Mouse (Mus musculus) midbrain, postnatal 0 days (tissue): ENCODE measurements around the gene Rhoc. TPM values are rescaled to one million over a fixed set of nuclear protein-coding genes. Genes with fewer than 3 reads are reported as not detected.

ENCODE experiments used
- ATAC-seq: fragments of 200-750 bp; cut with Nextera tagmentation; 2 replicates; pipeline ENCODE4 v1.8.0; 2017; ENCODE audit warnings: moderate number of reproducible peaks, mild to moderate bottlenecking, moderate TSS enrichment, moderate library complexity; ENCODE audit not compliant: low FRiP score
- DNase-seq: peaks from one replicate; pipeline ENCODE4 v3.0.0-alpha.2; 2015; ENCODE audit warnings: low spot score
- H3K27ac ChIP-seq: fragments of 300-500 bp; sonication (generic); 2 replicates; pipeline ENCODE4 v1.5.1; 2014; ENCODE audit warnings: low read depth, mild to moderate bottlenecking, low read length, mixed read lengths
- H3K27me3 ChIP-seq: fragments of 300-500 bp; sonication (generic); 2 replicates; pipeline ENCODE4 v1.6.1; 2014; ENCODE audit warnings: low read length, control low read depth, mixed read lengths; ENCODE audit not compliant: insufficient read depth
- H3K36me3 ChIP-seq: fragments of 300-500 bp; sonication (generic); 2 replicates; pipeline ENCODE4 v1.6.1; 2014; ENCODE audit warnings: low read length, control low read depth, mixed read lengths; ENCODE audit not compliant: insufficient read depth
- H3K4me1 ChIP-seq: fragments of 300-500 bp; sonication (generic); 2 replicates; pipeline ENCODE4 v1.6.1; 2014; ENCODE audit warnings: mild to moderate bottlenecking, control low read depth, antibody characterized with exemption, low read length, mixed read lengths; ENCODE audit not compliant: insufficient read depth
- H3K4me2 ChIP-seq: fragments of 300-500 bp; sonication (generic); 2 replicates; pipeline ENCODE4 v1.6.1; 2014; ENCODE audit warnings: low read depth, mild to moderate bottlenecking, low read length, mixed read lengths; ENCODE audit not compliant: poor library complexity, severe bottlenecking
- H3K4me3 ChIP-seq: fragments of 300-500 bp; sonication (generic); 2 replicates; pipeline ENCODE4 v1.5.1; 2014; ENCODE audit warnings: low read depth, mild to moderate bottlenecking, low read length, moderate library complexity
- H3K9ac ChIP-seq: fragments of 300-500 bp; sonication (generic); replicated peaks from 2 replicates; pipeline ENCODE4 v1.6.1; 2014; ENCODE audit warnings: mild to moderate bottlenecking, low read length, moderate library complexity, mixed read lengths; ENCODE audit not compliant: poor library complexity, severe bottlenecking
- H3K9me3 ChIP-seq: fragments of 300-500 bp; sonication (generic); 2 replicates; pipeline ENCODE4 v1.6.1; 2016; ENCODE audit warnings: low read length, control low read depth
- CTCF ChIP-seq: IDR thresholded peaks from 2 replicates; pipeline ENCODE4 v1.5.1; 2016; ENCODE audit warnings: antibody characterized with exemption, mild to moderate bottlenecking
- WGBS: fragments of 180-500 bp; shearing (Covaris S2); extraction: QIAGEN DNeasy Blood & Tissue Kit; methylation state at CpG from one replicate; pipeline ENCODE4 v1.1.7; 2014; 5-methylcytosine and 5-hydroxymethylcytosine counted together
- polyA plus RNA-seq: library from polyadenylated mRNA; unstranded; fragments of >200 nt; fragmentation: Nextera tagmentation; extraction: Ambion mirVana; gene quantifications from 2 replicates; pipeline ENCODE4 v1.2.1, GENCODE M21; 2015
- total RNA-seq: library from RNA; depleted of rRNA; stranded (reverse); fragments of >200 nt; gene quantifications from 2 replicates; pipeline ENCODE4 v1.2.3, GENCODE M21; 2014

Gene Rhoc
- total and polyA plus RNA-seq, 2 experiments from 2014 or later, result 39.9 to 50.9 TPM

DNA sequence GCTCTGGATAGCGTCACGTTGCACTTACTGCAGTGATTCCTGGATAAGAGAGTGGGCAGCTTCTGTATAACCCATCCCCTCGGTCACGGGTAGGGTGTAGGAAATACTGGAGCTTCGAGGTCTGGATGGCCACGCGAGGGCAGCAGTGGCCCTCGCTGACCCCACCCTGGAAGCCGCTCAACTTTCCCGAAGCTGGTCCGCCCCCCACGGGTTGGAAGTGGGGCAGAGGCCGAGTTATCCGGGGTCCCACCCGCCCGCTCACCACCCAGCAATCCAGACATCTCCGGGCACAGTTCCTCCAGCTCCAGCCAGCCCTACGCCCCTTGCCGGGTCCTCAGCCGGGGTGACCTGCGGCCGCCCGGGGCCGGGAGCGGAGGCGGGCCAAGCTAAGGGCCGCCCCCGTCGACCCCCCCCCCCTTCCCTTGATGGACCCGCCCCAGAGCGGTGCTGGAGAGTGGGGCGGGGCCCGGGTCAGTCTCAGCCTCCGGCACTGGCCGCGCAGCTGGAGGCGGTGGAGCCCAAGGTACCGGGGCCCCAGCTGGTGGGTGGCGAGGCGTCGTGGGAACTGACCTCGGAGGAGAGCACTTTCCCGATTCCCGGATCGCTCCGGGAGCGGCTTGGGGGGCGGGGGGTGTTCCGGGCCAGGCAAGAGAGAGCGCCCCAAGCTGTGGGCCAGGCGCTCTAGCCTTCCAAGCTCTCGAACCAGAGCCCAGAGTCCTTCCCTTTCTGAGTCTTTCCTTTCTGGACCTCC is 561 bp downstream of the Rhoc start:
- Histone ChIP-seq H3K27me3 (peaks cover 28% of the 10 kb centered on the region; the same call in 1 of the 2 replicates), H3K36me3 (no peaks in the 10 kb centered on the region), H3K4me3 (peak overlapping the region; percentile 53), H3K4me1 (no peaks in the 10 kb centered on the region; the same call in 1 of the 2 replicates), H3K9ac (peak overlapping the region; percentile 55), H3K4me2 (peak overlapping the region; percentile 97), H3K27ac (0 out of 2 replicates have a peak overlapping the region, but pooled peaks have one; percentile 26), H3K9me3 (no peaks in the 10 kb centered on the region)
- under 1% methylated on average over 41 of the region's 52 CpGs for WGBS
- TF ChIP-seq CTCF, result peak; percentile 72
- peak; percentile 78 for ATAC-seq
- DNase-seq, result peak; percentile 78

DNA sequence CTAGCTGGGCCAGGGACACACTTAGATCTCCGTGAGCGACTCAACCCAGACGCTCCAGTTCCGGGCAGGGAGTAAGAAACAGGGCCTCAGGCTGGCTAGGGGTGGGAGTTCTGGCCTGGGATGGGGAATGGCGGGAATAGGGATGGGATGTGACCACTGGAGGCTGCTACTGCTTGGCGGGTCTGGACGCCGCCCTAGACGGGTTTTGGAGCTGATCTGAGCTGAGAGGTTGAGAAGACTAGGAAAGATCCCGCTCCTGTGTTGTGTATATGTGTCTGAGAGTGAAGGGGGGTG is 1.1 kb downstream of the Rhoc start:
- peaks cover 23% of the 10 kb centered on the region; the same call in 1 of the 2 replicates for H3K27me3 ChIP-seq
- DNase-seq (no peak), ATAC-seq (peak; percentile 20; the same call in 1 of the 2 replicates)
- peak overlapping the region; percentile 55 for H3K9ac ChIP-seq
- no peaks in the 10 kb centered on the region for H3K9me3 ChIP-seq
- WGBS, result 6% methylated on average over 10 of the region's 10 CpGs
- TF ChIP-seq CTCF, result no peak
- H3K4me3 ChIP-seq, result peak overlapping the region; percentile 53
- no peaks in the 10 kb centered on the region for H3K36me3 ChIP-seq
- H3K4me1 ChIP-seq, result no peaks in the 10 kb centered on the region; the same call in 1 of the 2 replicates
- peak overlapping the region; percentile 97 for H3K4me2 ChIP-seq
- H3K27ac ChIP-seq, result 0 out of 2 replicates have a peak overlapping the region, but pooled peaks have one; percentile 26

DNA sequence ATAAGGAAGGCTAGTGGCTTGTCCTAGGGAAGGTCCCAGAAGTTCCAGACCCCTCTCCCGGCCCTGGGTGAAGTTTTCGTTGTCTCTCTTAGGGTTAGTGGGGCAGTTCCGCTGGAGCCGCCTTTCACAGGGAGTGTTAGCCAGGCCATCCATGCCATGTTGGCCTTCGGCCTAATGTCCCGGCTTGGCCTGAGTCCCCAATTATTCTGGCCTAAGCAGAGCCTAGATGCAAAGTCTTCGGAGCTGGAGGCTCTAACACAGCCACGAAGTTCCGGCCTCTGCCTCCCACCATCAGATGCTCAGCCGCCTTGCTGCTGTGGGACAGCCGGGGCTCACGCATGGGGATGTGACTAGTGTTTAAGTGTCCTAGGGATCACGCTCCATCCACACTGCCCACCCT is 1.6 kb downstream of the Rhoc start:
- H3K27me3 ChIP-seq, result peaks cover 22% of the 10 kb centered on the region; the same call in 1 of the 2 replicates
- WGBS, result 40% methylated on average over 13 of the region's 13 CpGs
- peak; percentile 42 for DNase-seq
- ATAC-seq, result no peak
- peak overlapping the region; percentile 53 for H3K4me3 ChIP-seq
- no peaks in the 10 kb centered on the region for H3K9me3 ChIP-seq
- peak overlapping the region; percentile 97 for H3K4me2 ChIP-seq
- H3K27ac ChIP-seq, result 0 out of 2 replicates have a peak overlapping the region, but pooled peaks have one; percentile 26
- H3K36me3 ChIP-seq, result no peaks in the 10 kb centered on the region
- H3K4me1 ChIP-seq, result no peaks in the 10 kb centered on the region; the same call in 1 of the 2 replicates
- TF ChIP-seq CTCF, result no peak
- H3K9ac ChIP-seq, result 0 out of 2 replicates have a peak overlapping the region, but pooled peaks have one; percentile 0

DNA sequence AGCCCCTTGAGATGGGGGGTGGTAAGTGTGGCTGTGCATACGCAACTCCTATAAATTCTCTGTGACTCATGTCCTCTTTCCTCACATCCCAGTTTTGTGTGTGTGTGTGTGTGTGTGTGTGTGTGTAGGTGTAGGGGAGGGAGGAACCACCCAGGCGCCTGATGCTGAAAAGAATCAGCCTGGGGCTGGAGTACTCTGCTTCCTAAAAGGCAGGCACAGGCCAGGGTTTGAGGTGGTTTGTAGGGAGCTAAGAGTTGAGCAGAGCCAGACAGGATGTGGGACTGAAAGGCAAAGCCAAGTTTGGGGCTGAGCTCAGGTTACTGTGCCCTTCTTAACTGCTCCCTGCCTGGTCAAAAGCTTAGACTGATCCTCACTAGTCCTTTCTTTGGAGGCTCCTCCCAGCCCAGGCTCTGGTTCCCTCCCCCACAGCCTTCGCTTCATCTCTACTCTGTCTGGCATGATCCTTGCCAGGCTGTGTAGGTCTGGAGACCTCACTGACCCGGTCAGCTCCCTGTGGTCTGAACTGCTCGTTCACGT is 2.3 kb downstream of the Rhoc start:
- Histone ChIP-seq H3K27me3 (peaks cover 20% of the 10 kb centered on the region; the same call in 1 of the 2 replicates), H3K27ac (0 out of 2 replicates have a peak overlapping the region, but pooled peaks have one; percentile 0), H3K4me2 (peak overlapping the region; percentile 97), H3K36me3 (peaks cover 3% of the 10 kb centered on the region; the same call in 1 of the 2 replicates), H3K9me3 (no peaks in the 10 kb centered on the region), H3K4me3 (peak overlapping the region; percentile 53; the same call in 1 of the 2 replicates), H3K9ac (0 out of 2 replicates have a peak overlapping the region, but pooled peaks have one; percentile 14), H3K4me1 (no peaks in the 10 kb centered on the region; the same call in 1 of the 2 replicates)
- WGBS, result 40% methylated on average over 6 of the region's 6 CpGs
- TF ChIP-seq CTCF, result no peak
- 0 out of 2 replicates have a peak, but pooled peaks have one; percentile 1 for ATAC-seq
- no peak for DNase-seq

DNA sequence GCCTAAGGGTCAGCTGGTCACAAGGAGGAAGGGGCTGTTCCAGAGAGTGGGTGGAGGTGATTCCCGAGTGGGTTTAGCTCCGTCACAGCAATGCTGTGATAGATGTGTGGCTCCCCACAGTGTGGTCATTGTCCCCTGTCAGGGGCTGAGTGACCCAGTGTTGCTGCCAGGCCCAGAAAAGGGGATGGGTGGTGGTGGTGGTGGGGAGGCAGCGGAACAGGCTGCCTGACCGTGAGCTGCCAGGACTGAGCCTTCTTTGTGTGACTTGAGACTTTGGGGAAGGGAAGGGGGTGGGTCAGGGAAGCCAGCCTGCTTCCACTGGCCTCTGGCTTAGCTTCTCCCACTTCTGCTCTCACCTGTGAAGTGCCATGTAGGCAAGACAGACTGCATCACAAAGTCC is 2.8 kb downstream of the Rhoc start:
- no peak for DNase-seq
- Histone ChIP-seq H3K27ac (0 out of 2 replicates have a peak overlapping the region, but pooled peaks have one; percentile 0), H3K36me3 (peaks cover 7% of the 10 kb centered on the region; the same call in 1 of the 2 replicates), H3K9ac (0 out of 2 replicates have a peak overlapping the region, but pooled peaks have one; percentile 14), H3K4me2 (peak overlapping the region; percentile 97; the same call in 1 of the 2 replicates), H3K4me1 (no peaks in the 10 kb centered on the region; the same call in 1 of the 2 replicates), H3K9me3 (no peaks in the 10 kb centered on the region), H3K27me3 (peaks cover 15% of the 10 kb centered on the region; the same call in 1 of the 2 replicates), H3K4me3 (no peak overlapping the region)
- WGBS, result 21% methylated on average over 4 of the region's 4 CpGs
- TF ChIP-seq CTCF, result no peak
- 0 out of 2 replicates have a peak, but pooled peaks have one; percentile 6 for ATAC-seq
